Mouse (Mus musculus): ENCODE results near the gene Nmnat1. TPM values are rescaled to one million over a fixed set of nuclear protein-coding genes. Genes with fewer than 3 reads are reported as not detected.

Nmnat1 gene
- polyA plus RNA-seq, 1 experiment from 2014 or later: 18.4 TPM

DNA sequence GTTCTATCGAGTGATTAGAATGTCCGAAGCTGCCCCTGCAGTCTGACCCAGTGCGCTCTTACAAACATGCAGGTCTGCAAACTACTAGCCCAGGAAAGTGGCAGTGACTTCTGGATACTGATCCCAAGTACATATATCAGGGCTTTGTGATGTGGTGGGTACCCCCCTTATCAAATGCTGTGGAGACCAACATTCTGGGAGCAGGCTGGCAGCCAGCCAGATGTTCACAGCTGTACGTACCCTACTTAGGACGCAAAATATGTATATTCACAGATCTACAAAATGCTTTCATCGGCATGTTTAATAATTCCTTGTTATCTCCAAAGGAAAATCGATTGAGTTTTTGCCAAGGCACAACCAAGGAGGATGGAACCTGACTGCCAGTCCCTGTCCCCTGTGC lies 27.1 kb upstream of the Nmnat1 start:
- H3K9me3 ChIP-seq: no peaks in the 10 kb centered on the region
- no peak overlapping the region for H3K4me3 ChIP-seq
- H3K27me3 ChIP-seq (ENCODE audit: poor library complexity, severe bottlenecking): 0 out of 2 replicates have a peak, but pooled peaks cover 3% of the 10 kb centered on the region
- H3K36me3 ChIP-seq (replicated peaks): no peaks in the 10 kb centered on the region
- whole genome bisulfite sequencing: 92% methylated on average over 7 of the region's 7 CpGs
- DNase-seq (ENCODE audit: extremely low spot score, low spot score): no peak
- no peak overlapping the region for H3K27ac ChIP-seq
- peaks cover 10% of the 10 kb centered on the region for H3K4me1 ChIP-seq

DNA sequence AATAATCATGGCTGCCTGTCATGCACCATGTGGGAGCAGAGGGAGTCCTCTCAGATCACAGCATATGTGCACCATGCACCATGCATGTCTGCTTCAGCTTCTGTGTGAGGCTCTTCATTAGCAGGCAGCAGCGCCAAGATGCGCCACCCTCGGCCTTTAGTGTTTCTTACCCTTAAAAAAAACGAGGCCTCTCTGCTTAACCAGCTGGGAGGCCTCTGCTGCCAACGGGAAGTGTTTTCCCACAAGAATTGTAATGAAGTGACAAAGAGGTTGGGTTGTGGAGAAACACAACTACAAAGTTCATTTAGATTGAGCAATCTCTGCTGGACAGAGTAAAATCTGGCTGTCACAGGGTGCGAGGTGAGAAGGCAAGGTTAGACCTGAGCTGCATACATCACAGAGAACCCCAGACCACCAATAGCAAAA lies 26.2 kb upstream of the Nmnat1 start:
- H3K27ac ChIP-seq: no peak overlapping the region
- H3K36me3 ChIP-seq (replicated peaks): no peaks in the 10 kb centered on the region
- no peaks in the 10 kb centered on the region for H3K9me3 ChIP-seq
- WGBS: 67% methylated on average over 6 of the region's 6 CpGs
- no peak overlapping the region for H3K4me3 ChIP-seq
- 0 out of 2 replicates have a peak, but pooled peaks cover 7% of the 10 kb centered on the region for H3K27me3 ChIP-seq (ENCODE audit: poor library complexity, severe bottlenecking)
- H3K4me1 ChIP-seq: peaks cover 10% of the 10 kb centered on the region
- no peak for DNase-seq (ENCODE audit: extremely low spot score, low spot score)

DNA sequence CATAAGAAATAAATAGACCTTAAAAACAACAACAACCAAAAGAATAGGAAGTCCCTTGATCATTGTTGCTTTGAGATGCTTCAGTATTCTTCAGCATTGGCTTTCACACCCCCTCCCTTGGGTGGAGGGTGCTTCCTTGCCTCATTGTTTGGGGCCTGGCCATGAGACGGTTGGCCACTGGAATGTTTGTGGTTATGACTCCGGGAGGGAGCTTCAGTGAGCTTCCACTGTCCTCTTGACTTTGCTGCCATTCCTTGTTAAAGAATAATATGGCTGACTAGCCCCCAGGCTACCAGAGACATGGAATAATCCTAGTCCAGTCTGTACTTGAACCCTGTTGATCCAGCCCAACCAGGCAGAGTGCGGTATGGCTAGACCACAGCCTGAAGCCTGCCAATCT lies 21.9 kb upstream of the Nmnat1 start:
- H3K4me3 ChIP-seq: no peak overlapping the region
- H3K36me3 ChIP-seq (replicated peaks): peaks cover 12% of the 10 kb centered on the region
- H3K27me3 ChIP-seq (ENCODE audit: poor library complexity, severe bottlenecking): 0 out of 2 replicates have a peak, but pooled peaks cover 7% of the 10 kb centered on the region
- H3K27ac ChIP-seq: no peak overlapping the region
- no peaks in the 10 kb centered on the region for H3K9me3 ChIP-seq
- DNase-seq (ENCODE audit: extremely low spot score, low spot score): no peak
- H3K4me1 ChIP-seq: peaks cover 31% of the 10 kb centered on the region
- WGBS: 87% methylated on average over 3 of the region's 3 CpGs

DNA sequence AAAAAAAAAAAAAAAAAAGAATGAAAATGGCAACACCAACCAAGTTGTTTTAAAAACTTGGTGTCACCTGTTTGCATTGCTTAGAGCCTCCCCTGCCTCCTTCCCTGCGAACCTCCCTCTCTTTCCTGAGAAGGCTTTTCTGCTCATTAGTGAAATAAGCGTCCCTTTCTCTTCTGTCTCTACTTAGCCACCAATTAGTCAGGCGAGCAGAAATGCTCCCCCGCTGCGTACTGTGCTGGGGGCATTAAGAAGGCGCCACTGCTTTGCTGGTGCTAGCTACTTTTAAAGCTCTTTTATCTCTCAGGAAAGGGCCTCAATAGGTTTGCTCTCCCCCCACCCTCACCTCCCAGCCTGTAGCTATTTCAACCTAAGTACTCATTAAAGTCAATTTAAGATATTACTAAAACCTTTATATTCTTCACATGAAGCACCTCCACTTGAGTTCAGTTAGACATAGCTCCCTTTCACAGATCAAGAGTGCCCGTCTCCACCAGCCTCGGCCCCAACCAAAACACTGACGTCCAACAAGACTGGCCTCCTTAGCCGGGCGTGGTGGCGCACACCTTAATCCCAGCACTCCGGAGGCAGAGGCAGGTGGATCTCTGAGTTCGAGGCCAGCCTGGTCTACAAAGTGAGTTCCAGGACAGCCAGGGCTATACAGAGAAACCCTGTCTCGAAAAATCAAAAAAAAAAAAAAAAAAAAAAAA lies 20.4 kb upstream of the Nmnat1 start:
- peaks cover 22% of the 10 kb centered on the region for H3K4me1 ChIP-seq
- H3K36me3 ChIP-seq (replicated peaks): peaks cover 27% of the 10 kb centered on the region
- no peaks in the 10 kb centered on the region for H3K9me3 ChIP-seq
- H3K27me3 ChIP-seq (ENCODE audit: poor library complexity, severe bottlenecking): 0 out of 2 replicates have a peak, but pooled peaks cover 7% of the 10 kb centered on the region
- H3K4me3 ChIP-seq: no peak overlapping the region
- peak overlapping the region; percentile 81; the same call in 1 of the 2 replicates for H3K27ac ChIP-seq
- WGBS: 34% methylated on average over 15 of the region's 15 CpGs
- DNase-seq (ENCODE audit: extremely low spot score, low spot score): peak; percentile 65

DNA sequence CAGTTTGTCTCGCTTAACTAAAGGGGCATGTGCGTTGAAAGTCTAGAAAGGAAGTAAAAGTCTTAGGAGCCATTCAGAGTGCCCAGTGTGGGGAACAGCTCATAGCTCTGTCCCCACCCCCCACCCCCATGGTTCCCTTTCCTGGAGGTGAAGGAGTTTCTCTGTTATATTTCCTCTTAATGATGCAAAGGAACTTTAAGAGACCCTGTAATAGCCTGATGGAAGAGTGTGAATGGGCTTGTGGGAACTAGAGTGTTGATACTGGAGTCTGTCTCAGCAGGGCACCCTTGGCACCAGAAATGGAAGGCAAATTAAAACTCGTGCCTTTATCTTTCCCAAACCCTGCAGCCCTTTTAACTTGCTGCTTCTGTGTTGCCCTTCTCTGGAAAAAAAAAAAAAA lies 19.9 kb upstream of the Nmnat1 start:
- H3K4me3 ChIP-seq: peak overlapping the region; percentile 6; the same call in 1 of the 2 replicates

DNA sequence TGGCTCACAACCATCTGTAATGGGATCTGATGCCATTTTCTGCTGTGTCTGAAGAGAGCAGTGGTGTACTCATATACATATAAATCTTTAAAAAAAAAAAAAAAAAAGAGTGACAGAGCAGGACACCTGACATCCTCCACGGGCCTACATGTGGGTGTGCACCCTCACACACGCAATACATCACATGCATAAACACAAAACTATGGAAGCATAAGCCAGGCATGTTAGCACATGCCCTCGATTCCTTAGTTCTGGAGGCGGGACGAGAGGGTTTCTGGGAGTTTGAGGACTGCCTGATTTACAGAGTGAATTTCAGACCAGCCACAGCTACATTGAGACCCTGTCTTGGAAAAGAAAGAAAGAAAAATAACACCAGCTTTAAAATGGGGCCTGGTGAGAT lies 19.4 kb upstream of the Nmnat1 start:
- DNase-seq (ENCODE audit: extremely low spot score, low spot score): no peak
- H3K36me3 ChIP-seq (replicated peaks): peaks cover 37% of the 10 kb centered on the region
- H3K4me3 ChIP-seq: peak overlapping the region; percentile 6; the same call in 1 of the 2 replicates
- H3K27ac ChIP-seq: peak overlapping the region; percentile 81
- H3K27me3 ChIP-seq (ENCODE audit: poor library complexity, severe bottlenecking): 0 out of 2 replicates have a peak, but pooled peaks cover 7% of the 10 kb centered on the region
- H3K4me1 ChIP-seq: peaks cover 22% of the 10 kb centered on the region
- H3K9me3 ChIP-seq: no peaks in the 10 kb centered on the region
- WGBS: 78% methylated on average over 5 of the region's 5 CpGs

More for the DNA sequence above, 19.9 kb upstream of the Nmnat1 start:
- 0 out of 2 replicates have a peak, but pooled peaks cover 7% of the 10 kb centered on the region for H3K27me3 ChIP-seq (ENCODE audit: poor library complexity, severe bottlenecking)
- DNase-seq (ENCODE audit: extremely low spot score, low spot score): peak; percentile 26
- H3K27ac ChIP-seq: peak overlapping the region; percentile 81
- peaks cover 22% of the 10 kb centered on the region for H3K4me1 ChIP-seq
- peaks cover 32% of the 10 kb centered on the region for H3K36me3 ChIP-seq (replicated peaks)
- 11% methylated on average over 3 of the region's 3 CpGs for WGBS
- H3K9me3 ChIP-seq: no peaks in the 10 kb centered on the region

DNA sequence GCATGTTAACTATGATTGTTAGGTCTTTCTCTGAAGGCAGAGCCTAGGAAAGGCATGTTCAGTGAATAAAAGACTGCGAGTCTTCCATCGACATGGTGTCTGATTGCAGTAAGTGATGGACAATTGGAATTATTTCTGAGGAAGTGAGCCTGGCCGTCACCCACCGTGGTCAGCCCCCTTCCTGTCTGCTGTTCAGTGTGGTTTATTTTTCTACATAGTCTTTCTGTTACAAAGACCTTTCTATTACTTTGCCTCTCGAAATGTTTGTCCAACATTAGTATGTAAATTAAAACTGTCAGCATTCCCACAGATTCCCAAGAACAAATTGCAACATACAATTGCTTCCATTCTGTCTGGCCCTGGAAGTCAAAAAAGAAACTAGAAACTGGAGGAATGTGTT lies 14.8 kb upstream of the Nmnat1 start:
- no peak for DNase-seq (ENCODE audit: extremely low spot score, low spot score)
- H3K36me3 ChIP-seq (replicated peaks): peaks cover 79% of the 10 kb centered on the region
- H3K9me3 ChIP-seq: no peaks in the 10 kb centered on the region
- no peaks in the 10 kb centered on the region for H3K27me3 ChIP-seq (ENCODE audit: poor library complexity, severe bottlenecking)
- peaks cover 42% of the 10 kb centered on the region for H3K4me1 ChIP-seq
- H3K27ac ChIP-seq: no peak overlapping the region
- no peak overlapping the region for H3K4me3 ChIP-seq
- WGBS: 91% methylated on average over 5 of the region's 5 CpGs

DNA sequence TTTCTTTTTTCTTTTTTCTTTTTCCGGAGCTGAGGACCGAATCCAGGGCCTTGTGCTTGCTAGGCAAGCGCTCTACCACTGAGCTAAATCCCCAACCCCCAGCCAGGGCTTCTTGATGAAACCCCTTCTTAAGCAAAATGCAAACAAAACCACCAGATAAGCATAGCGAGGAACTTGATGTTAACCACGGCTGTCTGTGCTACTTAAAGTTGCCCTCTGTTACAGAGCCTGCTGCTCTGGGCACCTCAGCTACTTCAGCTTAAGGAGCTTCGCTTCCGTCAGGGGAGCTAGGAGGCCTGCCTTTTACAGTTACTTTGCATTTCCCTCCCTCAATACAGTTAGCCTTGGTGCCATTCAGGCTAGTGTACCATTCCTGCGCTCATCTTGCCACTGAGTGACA lies 13.9 kb upstream of the Nmnat1 start:
- Histone ChIP-seq H3K36me3 (replicated peaks) (peaks cover 88% of the 10 kb centered on the region), H3K9me3 (no peaks in the 10 kb centered on the region), H3K4me1 (peaks cover 33% of the 10 kb centered on the region), H3K4me3 (no peak overlapping the region), H3K27ac (no peak overlapping the region), H3K27me3 (ENCODE audit: poor library complexity, severe bottlenecking) (no peaks in the 10 kb centered on the region)
- 75% methylated on average over 8 of the region's 8 CpGs for WGBS
- no peak for DNase-seq (ENCODE audit: extremely low spot score, low spot score)

DNA sequence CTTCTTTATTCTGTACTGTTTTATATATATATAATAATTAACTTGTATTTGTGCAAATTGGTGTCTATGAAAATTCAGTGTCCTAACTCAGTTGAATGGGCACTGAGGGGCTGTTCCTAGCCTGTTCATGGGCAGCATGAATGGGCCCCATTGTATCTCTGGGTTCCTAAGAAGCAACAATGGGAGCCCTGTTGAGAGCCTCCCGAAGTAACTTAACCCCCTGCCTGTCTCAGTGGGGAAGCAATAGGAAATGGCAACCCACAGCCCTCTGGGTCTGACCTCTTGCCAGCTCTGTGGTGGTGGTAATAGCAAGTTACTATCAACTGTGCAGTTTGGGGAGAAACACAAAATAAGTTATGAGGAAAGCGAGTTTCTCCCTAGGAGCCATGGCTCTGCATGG lies 11.6 kb upstream of the Nmnat1 start:
- WGBS: 13% methylated on average over 2 of the region's 2 CpGs

DNA sequence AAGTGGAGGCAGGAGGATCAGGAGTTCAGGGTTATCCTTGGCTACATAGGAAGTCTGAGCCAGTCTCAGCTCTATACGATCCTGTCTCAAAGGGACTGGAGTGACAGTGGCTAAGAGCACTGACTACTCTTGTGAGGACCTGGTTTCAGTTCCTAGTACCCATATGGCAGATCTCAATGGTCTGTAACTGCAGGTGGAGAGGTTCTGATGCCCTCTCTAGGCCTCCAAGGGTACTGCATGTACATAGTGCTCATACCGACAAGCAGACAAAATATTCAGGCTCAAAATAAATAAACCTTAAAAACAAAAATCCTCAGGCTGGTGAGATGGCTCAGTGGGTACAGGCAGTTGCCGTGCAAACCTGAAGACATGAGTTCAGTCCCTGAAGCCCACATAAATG lies 6.1 kb upstream of the Nmnat1 start:
- peaks cover 24% of the 10 kb centered on the region for H3K4me1 ChIP-seq
- no peak overlapping the region for H3K4me3 ChIP-seq
- H3K9me3 ChIP-seq: no peaks in the 10 kb centered on the region
- H3K27me3 ChIP-seq (ENCODE audit: poor library complexity, severe bottlenecking): no peaks in the 10 kb centered on the region
- H3K27ac ChIP-seq: no peak overlapping the region
- DNase-seq (ENCODE audit: extremely low spot score, low spot score): no peak
- WGBS: 98% methylated on average over 3 of the region's 3 CpGs
- H3K36me3 ChIP-seq (replicated peaks): peaks cover 93% of the 10 kb centered on the region

More for the DNA sequence above, 11.6 kb upstream of the Nmnat1 start:
- H3K36me3 ChIP-seq (replicated peaks): peaks cover 96% of the 10 kb centered on the region
- no peaks in the 10 kb centered on the region for H3K27me3 ChIP-seq (ENCODE audit: poor library complexity, severe bottlenecking)
- no peaks in the 10 kb centered on the region for H3K9me3 ChIP-seq
- H3K4me1 ChIP-seq: peaks cover 35% of the 10 kb centered on the region
- no peak overlapping the region for H3K4me3 ChIP-seq
- peak; percentile 45 for DNase-seq (ENCODE audit: extremely low spot score, low spot score)
- peak overlapping the region; percentile 81 for H3K27ac ChIP-seq

DNA sequence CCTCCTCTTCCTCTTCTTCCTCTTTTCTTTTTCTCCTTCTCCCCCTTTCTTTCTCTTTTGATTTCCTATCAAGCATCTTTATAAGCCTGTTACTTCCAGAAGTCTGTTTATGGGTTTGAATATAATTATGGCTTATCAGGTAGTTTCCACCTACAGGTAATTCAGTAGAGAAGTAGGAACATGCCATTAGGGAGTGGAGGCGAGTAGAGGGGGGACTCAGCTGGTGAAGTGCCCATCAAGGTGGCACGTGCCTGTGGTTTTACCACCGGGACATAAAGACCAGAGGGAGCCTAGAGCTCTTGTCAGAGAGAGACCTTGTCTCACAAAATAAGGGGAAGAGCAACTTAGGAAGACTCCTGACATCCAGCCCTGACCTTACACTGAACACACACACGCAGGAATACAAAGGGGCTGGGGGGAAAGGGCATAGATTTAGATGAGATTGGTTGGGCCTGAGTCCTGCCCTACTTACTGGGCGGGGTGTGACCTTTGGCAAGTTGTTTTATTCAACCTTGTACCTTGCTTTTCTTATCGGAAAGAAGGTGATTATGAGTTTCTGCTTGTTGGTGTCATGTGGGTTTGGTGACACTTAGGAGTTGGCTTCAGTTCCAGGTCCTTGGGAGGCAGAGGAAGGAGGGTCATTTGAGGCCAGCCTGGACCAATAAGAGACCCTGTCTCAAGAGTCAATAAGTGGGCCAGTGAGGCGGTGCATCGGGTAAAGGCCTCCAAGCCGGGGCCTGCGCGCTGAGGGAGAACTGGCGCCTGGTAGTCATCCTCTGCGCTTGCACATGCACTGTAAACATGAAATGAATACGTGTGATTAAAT lies 4.6 kb upstream of the Nmnat1 start:
- 95% methylated on average over 14 of the region's 14 CpGs for WGBS
- no peak for DNase-seq (ENCODE audit: extremely low spot score, low spot score)
- H3K27ac ChIP-seq: no peak overlapping the region
- H3K27me3 ChIP-seq (ENCODE audit: poor library complexity, severe bottlenecking): no peaks in the 10 kb centered on the region
- H3K36me3 ChIP-seq (replicated peaks): peaks cover 80% of the 10 kb centered on the region
- peaks cover 23% of the 10 kb centered on the region for H3K4me1 ChIP-seq
- no peak overlapping the region for H3K4me3 ChIP-seq
- H3K9me3 ChIP-seq: no peaks in the 10 kb centered on the region

DNA sequence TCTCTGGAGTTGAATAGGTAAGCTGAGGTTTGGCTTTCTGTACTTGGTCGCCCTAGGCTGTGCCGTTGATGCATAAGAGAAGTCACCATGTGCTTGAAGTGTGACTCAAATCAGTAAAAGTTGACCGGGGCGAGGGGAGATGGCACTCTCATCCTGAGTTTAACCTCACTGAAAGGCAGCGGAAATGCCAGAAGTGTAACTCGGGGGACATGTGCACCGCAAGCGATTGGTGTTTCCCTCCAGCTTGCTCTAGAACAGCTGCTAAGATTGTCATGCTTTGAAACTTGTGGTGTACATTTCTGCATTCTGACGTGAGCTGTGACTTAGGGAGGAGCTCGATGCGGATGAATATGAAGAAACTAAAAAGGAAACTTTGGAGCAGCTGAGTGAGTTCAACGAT lies 2.7 kb upstream of the Nmnat1 start:
- DNase-seq (ENCODE audit: extremely low spot score, low spot score): no peak
- Histone ChIP-seq H3K9me3 (no peaks in the 10 kb centered on the region), H3K27ac (no peak overlapping the region), H3K36me3 (replicated peaks) (peaks cover 61% of the 10 kb centered on the region), H3K4me3 (no peak overlapping the region), H3K4me1 (peaks cover 26% of the 10 kb centered on the region), H3K27me3 (ENCODE audit: poor library complexity, severe bottlenecking) (no peaks in the 10 kb centered on the region)
- 93% methylated on average over 12 of the region's 12 CpGs for WGBS

DNA sequence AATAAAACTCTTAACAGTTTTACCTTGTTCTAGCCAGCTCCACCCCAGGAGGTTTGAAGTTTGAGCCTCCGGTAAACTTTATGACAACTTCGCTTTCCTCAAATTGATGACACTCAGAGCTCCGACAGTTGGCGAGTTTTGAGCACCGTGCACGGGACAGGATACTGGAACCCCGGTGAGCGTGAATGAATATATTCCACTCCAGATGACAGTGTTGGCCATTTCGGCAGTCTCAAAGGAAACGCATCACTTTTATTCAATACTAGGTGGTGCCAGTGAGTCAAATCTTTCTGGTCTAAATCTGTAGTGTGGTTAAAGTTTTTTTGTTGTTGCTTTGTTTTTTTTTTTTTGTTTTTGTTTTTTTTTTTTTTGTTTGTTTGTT lies 814 bp upstream of the Nmnat1 start:
- DNase-seq (ENCODE audit: extremely low spot score, low spot score): peak; percentile 27
- Histone ChIP-seq H3K27me3 (ENCODE audit: poor library complexity, severe bottlenecking) (no peaks in the 10 kb centered on the region), H3K27ac (peak overlapping the region; percentile 91), H3K4me3 (peak overlapping the region; percentile 84), H3K36me3 (replicated peaks) (peaks cover 42% of the 10 kb centered on the region), H3K9me3 (no peaks in the 10 kb centered on the region), H3K4me1 (peaks cover 26% of the 10 kb centered on the region)
- WGBS: 2% methylated on average over 10 of the region's 10 CpGs

Data from forebrain, embryonic 10.5 days (tissue).